In genomic region chr9:7239967-7240366, GRCm38 (mm10) we compare ENCODE assay signal across 27 mouse cellular contexts. TPM values are rescaled to one million over a fixed set of nuclear protein-coding genes. Genes with fewer than 3 reads are reported as not detected.
A peak's percentile ranks its signal among the peaks of the same experiment; 100 is the strongest.
DNase-seq lines count a peak whose midpoint lies in the region; ATAC-seq lines count a peak whose summit lies in the region.
"Had no signal": no experiment of that assay in that cellular context is flagged by ENCODE, and none has a peak within 500 bp of the region (broad histone marks: within the 10 kb centered on the region; RNA-seq: fewer than 3 reads in every experiment).

No protein-coding gene starts in this region.

- H3K9me3 ChIP-seq in forebrain, embryonic 15.5 days = no peaks in the 10 kb centered on the region
- H3K9me3 ChIP-seq: embryonic facial prominence, embryonic 12.5 days; embryonic facial prominence, embryonic 15.5 days; G1E; heart, embryonic 10.5 days; hindbrain, embryonic 12.5 days; hindbrain, embryonic 15.5 days had no signal

- WGBS in forebrain, embryonic 15.5 days = 84% methylated on average over 2 of the region's 2 CpGs

- no peak overlapping the region for H3K4me2 ChIP-seq in forebrain, embryonic 15.5 days (replicated peaks)
- H3K4me2 ChIP-seq: embryonic facial prominence, embryonic 12.5 days; embryonic facial prominence, embryonic 15.5 days; hindbrain, embryonic 12.5 days; hindbrain, embryonic 15.5 days had no signal

- no peaks in the 10 kb centered on the region for H3K27me3 ChIP-seq in forebrain, embryonic 15.5 days
- H3K27me3 ChIP-seq: embryonic facial prominence, embryonic 12.5 days; embryonic facial prominence, embryonic 15.5 days; hindbrain, embryonic 12.5 days; hindbrain, embryonic 15.5 days; Patski had no signal

- intact Hi-C loops in left cerebral cortex, postnatal 4 days (cut with DNase I) = no loop called here

- H3K27ac ChIP-seq in forebrain, embryonic 15.5 days (replicated peaks) = no peak overlapping the region
- H3K27ac ChIP-seq: embryonic facial prominence, embryonic 12.5 days; embryonic facial prominence, embryonic 15.5 days; heart, adult 2 months; heart, embryonic 10.5 days; hindbrain, embryonic 12.5 days; hindbrain, embryonic 15.5 days had no signal

- H3K4me3 ChIP-seq in forebrain, embryonic 15.5 days = no peak overlapping the region
- H3K4me3 ChIP-seq: embryonic facial prominence, embryonic 12.5 days; embryonic facial prominence, embryonic 15.5 days; heart, adult 2 months; heart, embryonic 10.5 days; hindbrain, embryonic 12.5 days; hindbrain, embryonic 15.5 days had no signal

- no peaks in the 10 kb centered on the region for H3K36me3 ChIP-seq in forebrain, embryonic 15.5 days
- H3K36me3 ChIP-seq: embryonic facial prominence, embryonic 12.5 days; embryonic facial prominence, embryonic 15.5 days; heart, embryonic 10.5 days; hindbrain, embryonic 12.5 days; hindbrain, embryonic 15.5 days had no signal

- ATAC-seq in CD4-positive, CD25-positive, alpha-beta regulatory T cell, adult 4 months = peak; percentile 96
- ATAC-seq in forebrain, embryonic 15.5 days (replicated peaks) = no peak
- ATAC-seq: forebrain, embryonic 14.5 days; intestine, embryonic 16.5 days; Patski had no signal

- H3K9ac ChIP-seq in forebrain, embryonic 15.5 days (replicated peaks) = no peak overlapping the region
- H3K9ac ChIP-seq: embryonic facial prominence, embryonic 12.5 days; embryonic facial prominence, embryonic 15.5 days; hindbrain, embryonic 12.5 days; hindbrain, embryonic 15.5 days had no signal

- no peaks in the 10 kb centered on the region for H3K4me1 ChIP-seq in forebrain, embryonic 15.5 days
- H3K4me1 ChIP-seq: embryonic facial prominence, embryonic 12.5 days; embryonic facial prominence, embryonic 15.5 days; heart, embryonic 10.5 days; hindbrain, embryonic 12.5 days; hindbrain, embryonic 15.5 days had no signal

- peak; percentile 35 for DNase-seq in CD4-positive helper T cell, adult 2 months (ENCODE audit: low read depth, low spot score)
- DNase-seq in induced T-regulatory cell, adult 2 months (ENCODE audit: low read depth) = peak; percentile 59
- DNase-seq in ovary, postnatal 10 days (ENCODE audit: low spot score) = no peak
- no peak for DNase-seq in left cerebral cortex, postnatal 4 days
- DNase-seq: adrenal gland, adult 2 months; adrenal gland, postnatal 14 days; cerebellum, adult 2 months; cerebellum, adult 9-11 months; cerebellum, postnatal 25 days; gastrocnemius, postnatal 25 days; heart, adult 2 months; kidney, adult 18-20 months had no signal

RNA-seq across cellular contexts. Expression of gene Mmp13, which starts 32.3 kb away (rescaled TPM):
- polyA plus RNA-seq in CD4-positive, CD25-positive, alpha-beta regulatory T cell, adult 4 months (2017; shearing (Covaris generic)) = not detected
- polyA plus RNA-seq in forebrain, embryonic 15.5 days (2015; fragmentation: Nextera tagmentation; extraction: Ambion mirVana) = not detected in 2 replicates
- under 1 TPM in 1 of 2 experiments, not detected in 1; 0.22 TPM for total RNA-seq in left cerebral cortex, postnatal 4 days (2021)
- total RNA-seq: common myeloid progenitor, adult 5-6 weeks; gastrocnemius, adult 8-10 months; gastrocnemius, postnatal 25 days; hematopoietic stem cell, adult 5-6 weeks had no signal
- polyA plus RNA-seq: embryonic facial prominence, embryonic 12.5 days; forebrain, embryonic 11.5 days; forebrain, embryonic 14.5 days; G1E; heart, embryonic 10.5 days; hindbrain, embryonic 12.5 days; hindbrain, embryonic 15.5 days had no signal

RNA-seq across cellular contexts. Expression of gene Dcun1d5, which starts 55.6 kb away (rescaled TPM):
- 10 to 100 TPM in 1 of 2 experiments, 1 to 10 TPM in 1; 8.4 to 43.2 TPM for polyA plus RNA-seq in CD4-positive, CD25-positive, alpha-beta regulatory T cell, adult 4 months (2017; shearing (Covaris generic))
- polyA plus RNA-seq in forebrain, embryonic 15.5 days (2015; fragmentation: Nextera tagmentation; extraction: Ambion mirVana) = 119 and 132 TPM in 2 replicates
- total RNA-seq in left cerebral cortex, postnatal 4 days (2021) = 10 to 100 TPM; 74.8 to 93.6 TPM

RNA-seq across cellular contexts. Expression of gene Dync2h1, which starts 55.7 kb away (rescaled TPM):
- 1 to 10 TPM; 7.1 to 8.7 TPM for polyA plus RNA-seq in CD4-positive, CD25-positive, alpha-beta regulatory T cell, adult 4 months (2017; shearing (Covaris generic))
- polyA plus RNA-seq in forebrain, embryonic 15.5 days (2015; fragmentation: Nextera tagmentation; extraction: Ambion mirVana) = 21.1 and 23.2 TPM in 2 replicates
- total RNA-seq in left cerebral cortex, postnatal 4 days (2021) = 10 to 100 TPM; 24.7 to 26.4 TPM

Comparison
In these comparisons a context has a peak if more than half of its experiments do, and no peak if none do; other contexts are left out.
1. DNase-seq: peak in CD4-positive helper T cell, adult 2 months (single experiment) and induced T-regulatory cell, adult 2 months (single experiment); none in ovary, postnatal 10 days (single experiment) and left cerebral cortex, postnatal 4 days (single experiment).